Mouse (Mus musculus): ENCODE data around the gene Gart. TPM values are rescaled to one million over a fixed set of nuclear protein-coding genes. Genes with fewer than 3 reads are reported as not detected.

Gart gene
- polyA plus RNA-seq, 1 experiment, result 29.5 TPM

- 12% methylated on average over 39 of the region's 39 CpGs for WGBS
- TF ChIP-seq CTCF (IDR thresholded peaks at IDR 0.05; ENCODE audit: insufficient read depth, low read length) (no peak), POLR2A (IDR thresholded peaks at IDR 0.05; ENCODE audit: borderline replicate concordance, extremely low read depth, low read depth, low read length) (peak; percentile 67; the same call in 1 of the 2 replicates)
- Histone ChIP-seq H3K4me1 (ENCODE audit: control insufficient read depth, insufficient read depth, low read length) (peaks cover 11% of the 10 kb centered on the region), H3K4me3 (replicated peaks; ENCODE audit: extremely low read depth, low read depth, low read length) (peak within 1 kb of the TSS; percentile 75)
- peak; percentile 76 for DNase-seq
These were observed 27.9 kb downstream of the Gart start, which contains the start of gene Dnajc28 for GRCm38 (mm10) chr16:91618511-91619501. Dnajc28 (minus strand) TSS chr16:91619026.

- DNase-seq, result no peak
- Histone ChIP-seq H3K4me3 (replicated peaks; ENCODE audit: extremely low read depth, low read depth, low read length) (no peak overlapping the region), H3K4me1 (ENCODE audit: control insufficient read depth, insufficient read depth, low read length) (peaks cover 7% of the 10 kb centered on the region)
- TF ChIP-seq CTCF (IDR thresholded peaks at IDR 0.05; ENCODE audit: insufficient read depth, low read length), result no peak
- no peak for TF ChIP-seq POLR2A (IDR thresholded peaks at IDR 0.05; ENCODE audit: borderline replicate concordance, extremely low read depth, low read depth, low read length)
- WGBS, result 72% methylated on average over 6 of the region's 6 CpGs
These were observed 32.2 kb downstream of the Gart start for GRCm38 (mm10) chr16:91614552-91614951.

GRCm38 (mm10) chr16:91612525-91612924 is 34.2 kb downstream of the Gart start:
- no peak overlapping the region for H3K4me3 ChIP-seq (replicated peaks; ENCODE audit: extremely low read depth, low read depth, low read length)
- 70% methylated on average over 5 of the region's 5 CpGs for WGBS
- no peaks in the 10 kb centered on the region for H3K4me1 ChIP-seq (ENCODE audit: control insufficient read depth, insufficient read depth, low read length)
- no peak for DNase-seq
- TF ChIP-seq CTCF (IDR thresholded peaks at IDR 0.05; ENCODE audit: insufficient read depth, low read length) (no peak), POLR2A (IDR thresholded peaks at IDR 0.05; ENCODE audit: borderline replicate concordance, extremely low read depth, low read depth, low read length) (no peak)

GRCm38 (mm10) chr16:91611248-91611647 is 35.5 kb downstream of the Gart start:
- Histone ChIP-seq H3K4me3 (replicated peaks; ENCODE audit: extremely low read depth, low read depth, low read length) (no peak overlapping the region), H3K4me1 (ENCODE audit: control insufficient read depth, insufficient read depth, low read length) (no peaks in the 10 kb centered on the region)
- WGBS, result 49% methylated on average over 11 of the region's 11 CpGs
- no peak for TF ChIP-seq POLR2A (IDR thresholded peaks at IDR 0.05; ENCODE audit: borderline replicate concordance, extremely low read depth, low read depth, low read length)
- TF ChIP-seq CTCF (IDR thresholded peaks at IDR 0.05; ENCODE audit: insufficient read depth, low read length), result no peak
- DNase-seq, result no peak

- no peak for DNase-seq
- TF ChIP-seq POLR2A (IDR thresholded peaks at IDR 0.05; ENCODE audit: borderline replicate concordance, extremely low read depth, low read depth, low read length) (no peak), CTCF (IDR thresholded peaks at IDR 0.05; ENCODE audit: insufficient read depth, low read length) (no peak)
- Histone ChIP-seq H3K4me3 (replicated peaks; ENCODE audit: extremely low read depth, low read depth, low read length) (no peak overlapping the region), H3K4me1 (ENCODE audit: control insufficient read depth, insufficient read depth, low read length) (no peaks in the 10 kb centered on the region)
- 35% methylated on average over 9 of the region's 9 CpGs for WGBS
These were observed 37.1 kb downstream of the Gart start for GRCm38 (mm10) chr16:91609501-91610245.

- H3K4me1 ChIP-seq (ENCODE audit: control insufficient read depth, insufficient read depth, low read length), result no peaks in the 10 kb centered on the region
- H3K4me3 ChIP-seq (replicated peaks; ENCODE audit: extremely low read depth, low read depth, low read length), result no peak overlapping the region
- no peak for DNase-seq
- WGBS, result 78% methylated on average over 8 of the region's 8 CpGs
- TF ChIP-seq POLR2A (IDR thresholded peaks at IDR 0.05; ENCODE audit: borderline replicate concordance, extremely low read depth, low read depth, low read length), result no peak
- no peak for TF ChIP-seq CTCF (IDR thresholded peaks at IDR 0.05; ENCODE audit: insufficient read depth, low read length)
These were observed 39.8 kb downstream of the Gart start for GRCm38 (mm10) chr16:91606958-91607357.

- 79% methylated on average over 6 of the region's 6 CpGs for WGBS
These were observed 41.6 kb downstream of the Gart start for GRCm38 (mm10) chr16:91605156-91605555.

GRCm38 (mm10) chr16:91601693-91602092 is 45.1 kb downstream of the Gart start:
- H3K4me1 ChIP-seq (ENCODE audit: control insufficient read depth, insufficient read depth, low read length), result peaks cover 5% of the 10 kb centered on the region; the same call in 1 of the 2 replicates
- 58% methylated on average over 9 of the region's 9 CpGs for WGBS

More at GRCm38 (mm10) chr16:91605156-91605555, 41.6 kb downstream of the Gart start:
- TF ChIP-seq POLR2A (IDR thresholded peaks at IDR 0.05; ENCODE audit: borderline replicate concordance, extremely low read depth, low read depth, low read length), result no peak
- TF ChIP-seq CTCF (IDR thresholded peaks at IDR 0.05; ENCODE audit: insufficient read depth, low read length), result no peak
- H3K4me3 ChIP-seq (replicated peaks; ENCODE audit: extremely low read depth, low read depth, low read length), result no peak overlapping the region
- no peak for DNase-seq
- peaks cover 5% of the 10 kb centered on the region; the same call in 1 of the 2 replicates for H3K4me1 ChIP-seq (ENCODE audit: control insufficient read depth, insufficient read depth, low read length)

GRCm38 (mm10) chr16:91601081-91601480 is 45.7 kb downstream of the Gart start:
- 42% methylated on average over 4 of the region's 4 CpGs for WGBS

More at GRCm38 (mm10) chr16:91601693-91602092, 45.1 kb downstream of the Gart start:
- no peak overlapping the region for H3K4me3 ChIP-seq (replicated peaks; ENCODE audit: extremely low read depth, low read depth, low read length)
- DNase-seq, result no peak
- no peak for TF ChIP-seq POLR2A (IDR thresholded peaks at IDR 0.05; ENCODE audit: borderline replicate concordance, extremely low read depth, low read depth, low read length)
- TF ChIP-seq CTCF (IDR thresholded peaks at IDR 0.05; ENCODE audit: insufficient read depth, low read length), result no peak

More at GRCm38 (mm10) chr16:91601081-91601480, 45.7 kb downstream of the Gart start:
- Histone ChIP-seq H3K4me1 (ENCODE audit: control insufficient read depth, insufficient read depth, low read length) (peaks cover 5% of the 10 kb centered on the region; the same call in 1 of the 2 replicates), H3K4me3 (replicated peaks; ENCODE audit: extremely low read depth, low read depth, low read length) (no peak overlapping the region)
- no peak for DNase-seq
- TF ChIP-seq CTCF (IDR thresholded peaks at IDR 0.05; ENCODE audit: insufficient read depth, low read length) (no peak), POLR2A (IDR thresholded peaks at IDR 0.05; ENCODE audit: borderline replicate concordance, extremely low read depth, low read depth, low read length) (no peak)
